Mouse (Mus musculus) brain, adult 2 months (tissue): ENCODE data around the gene Egfl7.
A peak's percentile ranks its signal among the peaks of the same experiment; 100 is the strongest.

Experiments
- DNase-seq: peaks from one replicate; pipeline ENCODE4 v3.0.0; 2011; ENCODE audit warnings: low read depth, low spot score

Egfl7 gene

DNA sequence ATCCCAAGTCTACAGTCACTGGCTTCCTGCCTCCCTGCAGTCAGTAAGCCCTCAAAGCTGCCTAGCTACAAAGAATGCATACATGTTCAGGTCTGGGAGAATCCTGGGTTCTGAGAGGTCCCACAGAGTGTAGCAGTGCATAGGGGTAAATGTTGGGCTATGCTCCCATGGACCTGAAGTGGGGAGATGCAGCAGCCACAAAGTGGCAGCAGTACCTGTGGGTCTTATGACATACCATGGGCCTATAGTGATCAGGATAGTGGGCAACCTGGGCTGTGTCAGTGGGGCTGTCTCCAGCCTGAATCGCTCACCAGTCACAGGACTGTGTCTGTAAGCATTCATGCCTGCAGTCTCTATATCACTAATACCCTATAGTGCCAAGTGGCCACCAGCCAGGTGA, at the start of gene Egfl7:
Egfl7 (plus strand) TSS at position 301 of the 400 bp plus-strand sequence.
- DNase-seq = no peak

DNA sequence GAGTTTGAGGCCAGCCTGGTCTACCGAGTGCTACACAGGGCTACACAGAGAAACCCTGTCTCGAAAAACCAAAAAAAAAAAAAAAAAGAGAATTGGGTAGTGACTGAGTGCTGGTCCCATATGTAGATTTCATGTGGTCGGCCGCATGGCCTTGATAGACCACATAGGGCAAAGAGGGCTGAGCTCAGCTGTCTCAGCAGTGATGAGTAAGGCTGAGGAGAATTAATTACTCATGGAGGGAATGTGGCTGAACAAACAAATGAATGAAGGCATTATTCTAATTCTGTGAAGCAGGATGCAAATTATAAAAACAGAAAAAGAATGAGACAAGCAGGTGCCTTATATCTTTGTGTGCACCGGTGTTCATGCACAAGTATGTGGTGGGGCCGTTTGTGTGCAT, 48.0 kb upstream of the Egfl7 start:
- no peak for DNase-seq

DNA sequence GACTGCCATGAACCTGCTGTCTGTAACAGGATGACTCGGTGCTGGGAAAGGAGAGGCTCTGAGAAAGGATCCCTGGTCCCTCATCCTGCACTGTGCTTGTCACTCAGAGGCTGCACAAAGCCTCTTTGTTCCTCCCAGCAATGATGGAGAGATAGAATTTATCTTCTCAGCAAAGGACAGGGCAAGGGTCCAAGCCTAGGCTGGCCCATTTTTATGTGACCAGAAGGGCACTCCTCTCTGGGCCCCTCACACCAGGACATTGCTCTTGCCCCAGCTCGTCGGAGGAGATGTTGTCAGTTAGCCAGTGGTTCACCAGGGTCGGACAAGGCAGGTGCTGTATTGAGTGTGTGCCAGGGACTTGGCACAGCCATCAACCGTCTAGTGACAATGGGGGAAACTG, 46.6 kb upstream of the Egfl7 start:
- DNase-seq = peak; percentile 47

DNA sequence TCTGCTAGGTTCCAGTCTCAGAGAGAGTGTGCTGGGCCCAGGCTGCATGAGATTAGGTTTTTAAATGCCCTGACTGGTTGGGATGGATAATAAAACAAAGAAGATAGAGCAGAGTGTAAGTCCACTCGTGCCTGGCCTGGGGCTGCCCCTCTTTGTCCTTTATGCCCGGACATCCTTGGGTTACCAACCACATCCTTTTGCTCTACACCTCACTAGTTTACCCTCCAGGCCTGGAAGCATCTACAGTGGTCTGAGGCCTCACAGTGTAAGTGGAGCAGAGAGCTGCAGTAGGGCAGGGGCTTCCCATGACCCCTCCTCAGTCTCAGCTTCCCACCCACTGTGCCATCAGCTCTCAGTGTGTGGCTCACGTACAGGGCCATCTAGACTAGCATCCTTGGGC, 45.7 kb upstream of the Egfl7 start:
- no peak for DNase-seq

DNA sequence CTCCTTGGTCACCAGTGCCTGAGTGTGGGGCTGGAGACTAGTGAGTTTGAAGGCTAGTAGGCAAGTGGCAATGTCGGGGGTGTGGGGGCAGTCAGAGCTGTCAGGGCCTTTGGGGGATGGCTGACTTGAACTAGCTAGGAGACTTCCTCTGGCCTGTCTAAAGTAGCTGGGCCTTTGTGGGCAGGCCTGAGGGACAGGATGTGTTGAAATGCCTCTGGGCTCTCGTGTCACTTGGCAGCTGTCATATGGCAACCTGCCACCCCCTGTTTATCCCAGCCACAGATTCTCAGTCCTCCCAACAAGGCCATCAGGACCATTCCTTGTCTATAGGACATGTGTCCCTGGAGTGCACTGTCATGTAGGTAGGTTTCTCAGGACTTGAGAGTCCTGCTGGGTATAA, 45.2 kb upstream of the Egfl7 start:
- DNase-seq = peak; percentile 57

DNA sequence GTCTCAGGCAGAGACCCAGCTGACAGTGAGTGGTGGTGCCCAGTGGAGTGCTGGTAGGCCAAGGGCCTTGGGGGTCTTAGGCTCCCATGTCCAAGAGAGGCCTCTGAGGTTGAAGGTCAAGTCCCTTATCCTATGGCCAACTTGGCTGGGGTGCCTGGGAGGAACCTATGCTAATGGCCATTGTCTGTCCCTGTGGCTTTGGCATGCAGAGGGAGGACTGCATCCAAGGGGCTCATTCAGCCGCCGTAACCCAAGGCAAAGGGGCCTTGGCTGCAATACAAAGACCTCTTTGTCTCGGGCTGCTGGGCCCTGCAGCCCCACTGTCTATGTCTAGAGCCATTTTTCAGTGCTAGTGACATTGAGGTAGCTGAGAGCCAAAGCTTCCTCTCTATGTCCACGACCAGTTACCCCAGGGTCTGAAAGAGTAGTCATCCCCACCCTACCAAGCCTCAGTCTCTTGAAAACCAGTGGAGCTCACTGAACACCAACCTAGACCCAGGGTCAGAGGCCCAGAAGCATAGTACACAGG, 44.2 kb upstream of the Egfl7 start:
- peak; percentile 82 for DNase-seq

DNA sequence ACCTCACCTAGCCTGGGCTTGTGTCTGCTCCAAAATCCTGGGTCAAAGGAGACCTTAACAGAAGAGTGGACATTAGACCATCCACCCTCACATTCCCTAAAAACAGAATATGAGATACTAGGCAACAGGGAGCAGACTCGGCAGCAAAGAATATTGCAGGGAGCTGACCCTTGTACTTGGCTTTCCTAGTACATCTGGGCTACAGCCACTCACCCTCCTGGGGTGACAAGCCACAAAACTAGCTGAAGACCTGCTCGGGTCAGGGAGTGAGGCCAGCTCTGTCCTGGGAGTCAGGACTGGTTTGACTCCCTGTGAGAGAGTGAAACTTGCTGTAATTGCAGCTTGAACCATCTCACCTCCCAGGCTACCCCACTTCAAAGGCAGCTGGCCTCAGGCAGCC, 40.3 kb upstream of the Egfl7 start:
- no peak for DNase-seq

DNA sequence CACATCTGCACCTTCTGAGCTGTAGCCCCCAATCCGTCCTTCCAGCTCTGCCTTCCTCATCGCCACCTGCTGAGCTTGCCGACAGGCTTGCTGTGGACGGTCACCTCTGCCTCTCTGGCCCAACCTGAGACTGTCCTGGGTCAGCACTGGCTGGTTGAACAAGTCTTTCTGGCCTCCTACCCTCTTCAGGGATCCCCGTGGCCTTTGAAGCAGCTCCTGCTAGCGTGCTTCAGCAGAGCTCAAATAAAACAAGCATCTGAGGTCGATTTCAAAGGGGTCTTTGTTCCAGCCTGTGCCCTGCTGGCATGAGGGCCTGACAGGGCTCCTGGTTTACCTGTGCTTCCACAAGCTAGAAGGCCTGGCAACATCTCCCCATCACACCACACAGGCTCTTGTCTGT, 39.1 kb upstream of the Egfl7 start:
- DNase-seq = no peak

DNA sequence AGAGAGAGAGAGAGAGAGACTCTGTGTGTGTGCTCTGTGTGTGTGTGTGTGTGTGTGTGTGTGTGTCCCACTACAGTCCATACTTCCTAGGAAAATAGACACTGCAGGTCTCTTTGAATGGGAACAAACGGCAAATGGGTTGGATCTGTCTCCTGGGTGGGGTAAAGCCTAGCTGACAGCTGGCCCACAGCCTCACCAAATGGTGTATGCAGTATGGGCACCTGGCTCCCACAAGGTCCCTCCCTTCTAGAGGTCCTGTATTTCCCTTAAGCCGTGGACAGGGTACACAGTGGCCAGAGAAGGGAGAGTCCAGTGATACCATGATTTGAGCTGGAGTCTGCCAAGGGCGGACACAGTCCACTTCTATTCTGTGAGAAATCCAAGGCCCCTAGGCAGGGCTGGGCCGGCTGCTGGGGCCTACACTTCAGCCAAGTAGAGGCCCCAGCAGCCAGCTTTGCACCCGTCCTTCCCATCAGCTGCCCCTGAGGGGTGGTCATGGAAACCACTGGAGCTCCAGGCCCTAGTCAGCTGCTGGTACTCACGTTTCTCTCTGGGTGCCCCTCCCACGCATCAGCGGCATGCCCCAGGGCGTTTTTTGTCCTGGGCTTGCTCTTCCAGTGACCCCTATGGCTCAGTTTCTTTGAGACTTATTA, 38.4 kb upstream of the Egfl7 start:
- no peak for DNase-seq

DNA sequence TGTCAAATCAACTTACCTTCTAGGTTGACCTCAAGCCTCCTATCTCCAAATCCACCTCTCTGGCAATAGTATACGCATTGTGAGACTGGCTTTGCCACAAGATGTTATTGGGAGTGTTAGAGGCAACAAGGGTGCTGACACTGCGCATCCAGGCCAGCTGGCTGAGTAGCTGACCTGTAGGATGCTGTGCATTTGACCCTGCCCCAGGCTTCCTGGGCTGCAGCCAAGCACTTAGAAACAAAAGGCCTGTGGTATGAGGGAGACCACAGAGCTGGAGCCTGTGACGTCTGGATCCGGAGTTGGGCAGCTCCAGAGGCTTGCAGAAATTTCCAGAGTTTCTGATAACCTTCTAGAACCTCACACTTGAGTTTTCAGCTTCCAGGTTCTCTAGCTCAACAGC, 36.7 kb upstream of the Egfl7 start:
- no peak for DNase-seq

DNA sequence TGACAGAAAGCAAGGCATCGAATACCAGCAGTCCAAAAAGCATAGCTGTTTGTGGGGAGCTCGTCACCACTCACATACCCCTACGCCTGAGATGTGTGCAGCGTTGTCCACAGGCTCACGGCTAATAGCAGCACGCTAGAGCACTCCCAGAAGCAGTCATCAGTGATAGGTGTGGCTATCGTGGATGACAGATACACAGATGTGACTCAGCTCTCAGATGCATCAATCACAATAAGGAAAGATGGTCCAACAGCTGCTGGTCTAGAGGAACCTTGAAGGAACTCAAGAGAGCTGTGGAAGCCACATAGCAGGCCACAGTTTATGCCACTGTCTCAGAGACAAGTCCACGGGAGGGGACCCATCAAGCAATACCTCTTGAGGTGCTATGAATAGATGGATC, 36.0 kb upstream of the Egfl7 start:
- no peak for DNase-seq

DNA sequence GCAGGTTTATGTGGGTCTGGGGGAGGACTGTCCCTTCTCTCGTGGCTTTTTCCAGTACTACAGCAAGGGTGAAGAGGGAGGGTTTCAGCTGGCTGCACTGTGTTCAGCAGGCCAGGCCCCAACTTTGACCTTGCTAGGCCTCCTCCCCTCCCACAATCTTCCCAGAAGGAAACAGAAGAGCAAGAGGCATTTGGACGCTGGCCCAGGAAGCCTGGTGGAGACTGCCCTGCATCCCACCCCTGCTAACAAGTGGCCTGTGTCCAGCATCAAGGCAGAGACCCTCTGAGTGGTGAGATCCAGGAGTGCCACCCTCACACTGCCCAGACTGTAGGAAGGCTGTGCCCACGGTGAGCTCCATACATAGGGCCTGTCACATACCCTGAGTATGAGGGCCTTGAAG, 35.5 kb upstream of the Egfl7 start:
- DNase-seq = no peak

DNA sequence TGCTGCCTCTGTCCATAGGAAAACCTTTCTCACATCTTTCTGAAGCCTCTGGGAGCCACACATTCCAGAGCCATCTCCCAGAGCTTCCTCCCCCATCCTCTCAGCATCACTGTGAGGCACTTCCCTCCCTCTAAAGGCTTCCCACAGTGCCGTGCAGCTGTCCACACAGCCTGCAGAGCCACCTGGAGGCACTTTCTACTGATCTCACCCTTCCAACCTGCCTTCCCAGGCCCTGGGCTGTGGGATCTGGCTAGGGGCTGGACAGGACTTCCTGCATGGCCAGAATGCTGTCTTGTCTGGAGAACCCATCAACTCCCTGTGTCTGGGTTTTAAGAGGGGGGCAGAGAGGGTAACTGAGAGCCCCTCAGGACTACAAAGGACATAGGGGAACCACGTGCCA, 32.3 kb upstream of the Egfl7 start:
- peak; percentile 74 for DNase-seq

DNA sequence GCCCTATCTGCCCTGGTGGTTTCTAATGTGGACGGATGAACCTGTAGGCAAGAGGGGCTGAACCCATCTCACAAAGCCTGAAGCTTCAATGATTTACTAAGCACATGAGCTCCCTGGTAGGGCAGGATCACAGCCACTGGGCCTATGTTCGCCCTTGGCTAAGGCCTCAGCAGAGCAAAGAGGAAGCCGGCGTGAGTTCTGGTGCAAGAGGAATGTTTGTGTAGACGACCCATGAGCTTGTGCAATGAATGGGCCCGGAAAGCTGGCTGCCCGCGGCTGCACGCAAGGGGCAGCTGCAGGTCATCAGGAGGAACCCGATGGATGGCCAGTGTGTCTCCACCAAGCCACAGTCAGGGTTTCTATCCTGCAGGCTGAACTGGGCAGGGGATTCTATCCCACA, 30.0 kb upstream of the Egfl7 start:
- no peak for DNase-seq

DNA sequence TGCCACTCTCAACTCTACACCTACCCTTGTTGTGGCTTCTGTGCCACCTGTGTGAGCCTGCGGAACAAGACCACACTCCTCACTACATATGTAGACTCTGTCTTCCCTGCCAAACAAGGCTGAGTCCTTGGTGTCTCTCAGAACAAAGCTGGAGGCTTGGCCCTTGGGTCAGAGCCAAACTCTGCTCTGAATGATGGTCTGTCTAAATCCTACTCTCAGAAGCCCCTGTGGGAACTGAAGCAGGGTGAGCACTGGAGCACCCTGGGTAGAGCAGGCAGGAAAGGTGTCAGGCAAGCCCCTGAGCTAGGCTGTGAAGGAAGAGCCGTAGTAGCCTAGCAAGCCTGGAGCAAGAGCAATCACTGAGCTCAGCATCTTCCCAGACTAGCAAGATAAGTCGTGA, 29.6 kb upstream of the Egfl7 start:
- DNase-seq = no peak

DNA sequence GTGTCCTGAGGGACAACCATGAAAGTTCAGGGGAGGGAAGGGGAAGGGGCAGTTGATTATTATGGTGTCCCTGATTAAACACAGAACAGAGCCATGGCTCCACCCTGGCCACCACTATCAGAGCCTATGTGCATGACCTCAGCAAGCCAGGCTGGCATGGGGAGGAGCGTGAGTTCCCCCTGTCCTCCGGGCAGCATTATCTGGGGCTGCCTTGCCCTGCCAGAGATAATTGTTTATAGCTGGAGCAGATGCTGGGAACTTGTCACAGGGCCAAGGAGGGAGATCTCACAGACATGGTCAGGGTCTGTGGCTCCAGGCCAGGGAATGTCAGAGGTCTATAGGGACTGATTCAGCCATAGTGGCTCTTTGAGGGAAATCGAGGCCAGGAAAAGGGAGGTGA, 29.0 kb upstream of the Egfl7 start:
- no peak for DNase-seq

DNA sequence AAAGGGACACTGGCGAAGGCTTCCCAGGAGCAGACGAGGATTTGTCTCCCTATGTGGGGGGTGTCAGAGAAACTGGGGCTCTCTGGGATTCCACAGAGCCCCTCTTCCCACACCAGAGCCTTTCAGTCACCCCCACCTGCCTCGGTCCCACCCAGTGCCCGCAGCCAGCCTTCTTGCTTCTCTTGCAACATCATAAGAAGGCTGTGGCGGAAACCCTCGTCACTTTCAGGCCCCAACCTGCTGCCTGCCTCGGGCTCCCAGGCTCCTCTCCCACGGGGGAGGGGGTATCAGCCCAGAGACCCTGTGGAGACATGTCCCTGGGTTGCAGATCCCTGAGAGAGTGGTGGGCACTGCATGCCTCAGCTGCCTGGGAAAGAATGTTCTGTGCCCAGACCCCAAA, 28.4 kb upstream of the Egfl7 start:
- DNase-seq = no peak

DNA sequence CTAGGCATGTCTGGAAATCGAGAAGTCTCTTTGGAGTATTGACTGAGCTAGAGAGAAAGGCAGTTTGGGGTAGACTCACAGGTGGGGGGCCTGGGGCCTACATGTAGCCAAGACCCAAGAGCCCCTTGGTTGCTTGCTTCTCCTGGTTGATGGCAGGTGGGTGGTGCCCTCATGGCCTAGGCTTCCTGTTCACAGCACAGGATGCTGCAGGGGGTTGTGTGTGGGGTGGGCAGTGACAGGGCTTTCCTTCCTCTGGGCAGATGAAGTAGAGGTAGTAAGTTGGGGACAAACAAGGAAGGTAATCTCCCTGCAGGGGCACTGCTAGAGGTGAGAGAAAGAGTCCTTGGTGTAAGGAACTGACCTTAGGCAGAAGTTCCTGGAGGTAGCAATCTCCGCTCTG, 27.7 kb upstream of the Egfl7 start:
- DNase-seq = no peak

DNA sequence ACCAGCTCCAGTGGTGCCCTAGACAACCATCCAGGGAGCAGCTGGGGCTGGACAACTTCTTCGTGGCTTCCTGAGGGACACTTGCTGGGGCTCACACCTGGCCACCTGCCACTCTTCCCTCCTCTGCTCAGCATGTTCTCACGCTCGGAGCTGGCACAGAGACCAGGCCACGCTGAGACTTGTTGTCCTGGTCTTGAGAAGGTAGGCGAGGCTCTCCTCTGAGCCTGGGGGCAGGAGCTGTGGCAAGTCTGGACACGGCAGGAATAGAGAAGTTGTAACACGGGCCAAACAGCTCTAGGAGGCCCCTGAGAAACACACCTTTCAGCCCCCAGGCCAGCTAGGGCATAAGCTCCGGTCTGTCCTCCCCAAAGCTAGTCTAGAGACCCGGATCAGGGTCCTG, 25.9 kb upstream of the Egfl7 start:
- DNase-seq = no peak

DNA sequence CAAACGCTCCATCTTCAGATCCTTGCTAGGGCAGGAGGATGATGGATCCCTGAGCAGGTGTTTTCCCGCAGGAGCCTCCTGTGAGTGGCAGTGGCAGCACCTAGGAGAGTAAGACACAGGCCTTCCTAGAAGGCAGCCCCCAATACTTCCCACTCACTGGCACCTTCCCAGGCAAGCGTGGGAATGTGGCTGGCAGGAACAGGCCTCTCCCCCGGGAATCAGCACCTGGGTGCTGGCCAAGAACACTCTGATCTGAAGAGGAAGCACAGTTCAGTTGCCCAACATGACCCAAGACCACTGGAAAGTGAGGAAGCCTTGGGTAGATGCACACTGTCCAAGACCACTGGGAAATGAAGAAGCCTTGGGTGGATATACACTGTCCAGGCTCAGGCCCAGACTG, 24.7 kb upstream of the Egfl7 start:
- peak; percentile 69 for DNase-seq

DNA sequence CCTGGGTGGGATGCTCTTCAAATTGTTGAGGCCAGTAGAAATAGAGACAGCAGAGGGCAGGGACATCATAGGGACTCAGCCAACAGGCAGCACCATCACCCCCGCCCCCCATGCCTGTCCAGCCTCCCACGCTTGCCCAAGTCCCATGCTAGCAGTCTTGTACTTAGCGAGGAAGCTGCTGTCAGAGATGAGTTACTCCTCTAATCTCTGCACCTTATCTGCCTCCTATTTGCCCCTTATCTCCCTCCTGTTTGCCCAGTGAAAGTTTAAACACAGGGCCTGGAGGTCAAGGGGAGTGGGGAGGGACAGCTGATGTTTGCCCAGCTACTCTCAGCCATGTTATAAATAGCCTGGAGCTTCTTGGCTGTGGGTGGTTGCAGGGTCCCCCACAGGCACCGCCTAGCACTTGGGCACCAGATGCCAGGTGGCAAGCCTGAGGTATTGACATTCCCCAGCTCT, 23.2 kb upstream of the Egfl7 start:
- DNase-seq = no peak

DNA sequence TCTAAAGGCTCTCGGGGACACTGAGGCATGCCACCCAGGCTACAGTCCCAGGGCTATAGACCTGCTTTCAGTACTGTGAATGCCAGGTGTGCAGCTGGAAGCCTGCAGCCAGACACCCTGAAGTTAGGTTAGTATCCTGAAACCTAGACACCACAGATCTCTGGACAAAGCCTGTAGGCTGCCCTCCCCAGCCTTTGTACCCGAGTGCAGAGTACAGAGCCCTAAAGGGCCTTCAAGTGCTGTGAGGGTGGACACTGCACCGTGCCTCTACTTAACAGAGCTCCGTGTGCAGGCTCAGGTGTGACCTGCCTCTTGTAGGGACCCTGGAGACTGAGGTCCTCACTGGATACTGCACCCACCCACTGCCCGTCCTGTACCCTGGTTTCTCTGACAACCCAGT, 19.3 kb upstream of the Egfl7 start:
- no peak for DNase-seq

DNA sequence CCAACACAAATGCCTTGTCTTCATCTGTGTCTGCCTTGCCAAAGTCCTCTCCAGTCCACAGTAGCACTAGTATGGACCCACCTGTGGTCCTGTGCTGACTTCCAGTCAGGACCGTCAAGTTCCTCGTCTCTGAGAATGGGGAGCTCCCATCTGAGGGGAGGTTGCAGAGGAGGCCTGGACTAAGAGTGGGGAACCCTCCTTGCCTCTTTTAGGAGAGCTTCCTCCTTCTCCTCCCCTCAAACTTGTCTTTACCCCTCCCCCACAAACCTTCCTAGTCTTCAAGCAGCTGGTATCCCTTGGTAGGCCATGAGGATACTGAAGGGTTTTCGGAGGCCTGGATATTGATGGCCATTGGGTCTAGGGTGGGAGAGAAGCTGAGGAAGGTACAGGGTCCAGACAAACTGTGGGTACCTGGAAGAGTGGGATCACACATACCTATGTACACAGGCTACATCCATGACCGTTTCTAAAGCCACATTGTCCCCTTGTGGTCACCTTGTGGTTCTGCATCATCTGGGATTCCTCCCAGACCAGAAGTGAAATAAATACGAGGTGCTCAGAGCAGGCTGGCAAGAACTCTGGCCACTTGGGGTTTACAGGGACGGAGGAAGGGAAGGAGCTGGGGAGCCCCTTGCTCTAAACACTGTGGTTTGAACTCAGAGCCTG, 18.3 kb upstream of the Egfl7 start:
- peak; percentile 79 for DNase-seq
